Mouse (Mus musculus) limb, embryonic 11.5 days (tissue): ENCODE data around the gene Ntrk1. TPM values are rescaled to one million over a fixed set of nuclear protein-coding genes. Genes with fewer than 3 reads are reported as not detected.

Experiments
- ATAC-seq: fragments of 200-750 bp; cut with Nextera tagmentation; 2 replicates; pipeline ENCODE4 v1.8.0; 2017; ENCODE audit warnings: low read depth; ENCODE audit not compliant: insufficient number of reproducible peaks, low FRiP score, low TSS enrichment
- DNase-seq: peaks from one replicate; pipeline ENCODE4 v3.0.0-alpha.2; 2015; ENCODE audit warnings: low spot score
- H3K27ac ChIP-seq: fragments of 300-500 bp; sonication (generic); replicated peaks from 2 replicates; pipeline ENCODE4 v1.5.1; 2014; ENCODE audit warnings: low read depth, mild to moderate bottlenecking, low read length
- H3K27me3 ChIP-seq: fragments of 300-500 bp; sonication (generic); 2 replicates; pipeline ENCODE4 v1.6.1; 2014; ENCODE audit warnings: mild to moderate bottlenecking, low read length, mixed read lengths; ENCODE audit not compliant: control insufficient read depth, insufficient read depth
- H3K36me3 ChIP-seq: fragments of 300-500 bp; sonication (generic); 2 replicates; pipeline ENCODE4 v1.6.1; 2014; ENCODE audit warnings: mild to moderate bottlenecking, low read length, moderate library complexity, mixed read lengths; ENCODE audit not compliant: control insufficient read depth, insufficient read depth
- H3K4me1 ChIP-seq: fragments of 300-500 bp; sonication (generic); 2 replicates; pipeline ENCODE4 v1.6.1; 2014; ENCODE audit warnings: low read length, mixed read lengths; ENCODE audit not compliant: control insufficient read depth, insufficient read depth
- H3K4me2 ChIP-seq: fragments of 300-500 bp; sonication (generic); 2 replicates; pipeline ENCODE4 v1.6.1; 2014; ENCODE audit warnings: low read depth, mild to moderate bottlenecking, moderate library complexity; ENCODE audit not compliant: severe bottlenecking
- H3K4me3 ChIP-seq: fragments of 300-500 bp; sonication (generic); 2 replicates; pipeline ENCODE4 v1.5.1; 2014; ENCODE audit warnings: low read depth, low read length
- H3K9ac ChIP-seq: fragments of 300-500 bp; sonication (generic); 2 replicates; pipeline ENCODE4 v1.6.1; 2014; ENCODE audit warnings: mild to moderate bottlenecking, low read length
- H3K9me3 ChIP-seq: fragments of 300-500 bp; sonication (generic); 2 replicates; pipeline ENCODE4 v1.6.1; 2016; ENCODE audit warnings: low read length; ENCODE audit not compliant: control insufficient read depth
- WGBS: fragments of 180-500 bp; shearing (Covaris S2); extraction: QIAGEN DNeasy Blood & Tissue Kit; methylation state at CpG from one replicate; pipeline ENCODE4 v1.1.7; 2014; 5-methylcytosine and 5-hydroxymethylcytosine counted together
- polyA plus RNA-seq: library from polyadenylated mRNA; unstranded; fragments of >200 nt; fragmentation: Nextera tagmentation; extraction: Ambion mirVana; gene quantifications from 2 replicates; pipeline ENCODE4 v1.2.1, GENCODE M21; 2014

Ntrk1 gene
- polyA plus RNA-seq, 1 experiment from 2014 or later: 0.21 TPM

DNA sequence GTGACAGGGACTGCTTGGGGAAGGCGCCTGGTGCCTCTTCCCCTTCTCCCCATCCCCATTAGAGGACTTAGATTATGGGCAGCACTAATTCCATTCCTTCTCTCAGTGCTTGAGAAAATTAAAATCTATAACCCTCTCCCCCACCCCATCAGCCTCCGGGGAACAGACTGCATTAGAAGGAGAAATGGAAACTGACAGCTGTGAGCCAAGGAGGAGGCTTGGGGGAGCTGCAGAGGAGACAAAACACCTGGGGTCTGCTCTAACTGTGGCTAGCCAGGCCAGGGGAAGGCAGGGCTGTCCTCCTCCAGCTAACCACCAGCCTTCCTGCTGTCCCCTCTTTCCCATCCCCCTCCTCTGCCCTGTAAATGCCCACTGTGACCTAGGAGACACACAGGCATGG, 15.9 kb downstream of the Ntrk1 start:
- no peaks in the 10 kb centered on the region for H3K36me3 ChIP-seq
- no peaks in the 10 kb centered on the region for H3K9me3 ChIP-seq
- H3K9ac ChIP-seq: no peak overlapping the region
- H3K4me1 ChIP-seq: no peaks in the 10 kb centered on the region
- no peak for DNase-seq
- WGBS: 68% methylated on average over 2 of the region's 2 CpGs
- no peak overlapping the region for H3K4me2 ChIP-seq
- no peak overlapping the region for H3K27ac ChIP-seq
- no peak overlapping the region for H3K4me3 ChIP-seq
- H3K27me3 ChIP-seq: peaks cover 19% of the 10 kb centered on the region
- ATAC-seq: no peak

DNA sequence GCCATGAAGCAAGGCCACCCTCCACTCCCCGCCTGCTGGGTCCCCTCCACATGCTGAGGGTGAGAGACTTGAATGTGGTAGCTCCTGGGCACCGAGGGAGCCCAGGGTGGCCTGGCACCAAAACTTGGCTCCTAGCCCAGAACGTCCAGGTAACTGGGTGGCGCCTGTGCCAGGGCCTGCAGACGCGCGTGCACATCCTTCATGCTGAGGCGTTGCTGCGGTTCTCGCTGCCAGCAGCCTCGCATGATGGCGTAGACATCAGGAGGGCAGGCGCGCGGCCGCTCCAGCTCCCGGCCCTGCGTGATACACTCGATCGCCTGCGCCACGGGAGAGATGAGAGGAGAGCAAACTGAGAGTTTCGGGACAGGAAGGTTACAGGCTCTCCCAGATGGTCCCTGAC, 16.7 kb downstream of the Ntrk1 start:
- 66% methylated on average over 23 of the region's 23 CpGs for WGBS
- no peak overlapping the region for H3K4me2 ChIP-seq
- ATAC-seq (no peak), DNase-seq (no peak)
- H3K27ac ChIP-seq: no peak overlapping the region
- H3K9ac ChIP-seq: no peak overlapping the region
- H3K27me3 ChIP-seq: peaks cover 19% of the 10 kb centered on the region
- H3K36me3 ChIP-seq: no peaks in the 10 kb centered on the region
- no peaks in the 10 kb centered on the region for H3K9me3 ChIP-seq
- no peak overlapping the region for H3K4me3 ChIP-seq
- H3K4me1 ChIP-seq: no peaks in the 10 kb centered on the region; the same call in 1 of the 2 replicates

DNA sequence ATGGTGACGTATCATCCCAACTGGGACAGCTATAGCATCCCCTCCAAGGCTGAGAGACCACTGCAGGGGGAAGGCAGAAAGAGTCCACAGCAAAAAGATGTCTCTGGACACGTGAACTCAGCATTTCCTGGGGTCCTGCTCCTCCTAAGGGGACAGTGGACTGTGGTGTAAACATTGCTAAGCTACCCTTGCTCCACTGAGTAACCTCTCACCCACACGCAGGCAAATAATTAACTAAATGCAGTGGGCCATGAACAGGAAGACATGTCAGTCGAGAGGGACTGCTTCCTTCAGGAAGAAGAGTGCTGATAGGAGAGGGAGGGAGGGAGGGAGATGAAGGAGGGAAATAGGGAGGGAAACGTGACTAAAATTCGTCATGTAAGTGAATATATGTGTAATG, 23.9 kb downstream of the Ntrk1 start:
- WGBS: 55% methylated on average over 6 of the region's 6 CpGs
- no peaks in the 10 kb centered on the region for H3K27me3 ChIP-seq
- H3K4me1 ChIP-seq: peaks cover 13% of the 10 kb centered on the region

DNA sequence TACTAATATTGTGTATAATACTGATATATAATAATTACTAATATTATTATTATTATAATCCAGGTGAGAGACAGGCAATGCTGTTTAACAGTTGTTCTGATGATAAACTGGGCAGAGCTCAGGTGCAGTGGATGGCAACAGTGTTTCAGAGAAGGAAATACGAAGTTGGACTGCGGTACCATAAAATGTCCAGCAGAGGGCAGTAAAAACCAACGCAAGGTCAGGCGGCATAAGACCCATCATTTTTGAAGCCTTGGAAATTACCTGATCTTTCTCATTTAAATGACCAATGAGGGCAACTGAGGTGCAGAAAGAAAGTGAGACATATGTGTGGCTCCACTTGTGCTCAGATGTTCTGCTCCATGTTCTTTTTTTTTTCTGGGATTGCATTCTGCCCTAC, 24.7 kb downstream of the Ntrk1 start:
- Histone ChIP-seq H3K36me3 (no peaks in the 10 kb centered on the region), H3K4me3 (no peak overlapping the region), H3K27ac (no peak overlapping the region), H3K27me3 (no peaks in the 10 kb centered on the region), H3K9me3 (no peaks in the 10 kb centered on the region), H3K4me1 (peaks cover 21% of the 10 kb centered on the region), H3K9ac (no peak overlapping the region), H3K4me2 (no peak overlapping the region)
- WGBS: 0% methylated on average over 4 of the region's 4 CpGs
- no peak for ATAC-seq
- peak; percentile 66 for DNase-seq

More for the DNA sequence above, 23.9 kb downstream of the Ntrk1 start:
- DNase-seq (no peak), ATAC-seq (no peak)
- Histone ChIP-seq H3K27ac (no peak overlapping the region), H3K4me3 (no peak overlapping the region), H3K4me2 (no peak overlapping the region), H3K9me3 (no peaks in the 10 kb centered on the region), H3K9ac (no peak overlapping the region), H3K36me3 (no peaks in the 10 kb centered on the region)

DNA sequence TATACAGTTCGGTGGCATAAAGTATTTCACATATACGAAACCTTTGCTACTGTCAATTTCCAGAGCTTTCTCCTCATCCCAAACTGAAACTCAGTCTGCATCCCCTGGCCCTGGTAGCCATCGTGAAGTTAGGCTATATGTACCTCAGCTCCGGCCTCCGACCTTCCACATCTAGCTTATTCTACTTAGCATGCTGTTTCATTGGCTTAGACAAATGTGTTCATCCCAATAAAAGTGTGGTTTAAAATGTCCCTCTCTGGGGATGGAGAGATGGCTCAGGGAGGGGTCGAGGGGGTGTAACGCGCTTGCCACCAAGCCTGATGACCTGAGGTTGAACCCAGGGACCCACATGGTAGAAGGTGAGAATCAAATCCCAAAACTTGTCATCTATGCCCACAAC, 25.5 kb downstream of the Ntrk1 start:
- H3K27me3 ChIP-seq: no peaks in the 10 kb centered on the region

DNA sequence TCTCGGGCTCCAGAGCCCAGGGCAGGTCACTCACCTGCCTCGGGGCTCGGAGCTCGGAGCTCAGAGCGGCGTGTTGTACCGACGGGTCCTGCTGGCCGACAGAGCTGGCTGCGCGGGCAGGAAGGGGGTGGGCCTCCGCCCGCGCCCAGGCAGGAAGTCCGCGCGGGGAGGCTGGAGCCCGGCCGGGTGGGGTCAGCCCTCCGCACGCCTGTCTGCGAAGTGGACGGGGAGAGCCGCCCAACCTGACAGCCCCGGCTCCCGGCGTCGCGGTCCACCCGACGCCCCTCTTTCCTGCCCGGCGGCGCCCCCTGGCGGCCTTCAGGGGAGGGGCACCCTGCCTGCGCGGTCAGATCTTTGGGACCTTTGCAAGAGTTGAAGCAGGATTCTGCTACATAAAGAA, 26.1 kb downstream of the Ntrk1 start:
- ATAC-seq: peak; percentile 72; the same call in 1 of the 2 replicates
- 1% methylated on average over 36 of the region's 37 CpGs for WGBS
- H3K27me3 ChIP-seq: no peaks in the 10 kb centered on the region

More for the DNA sequence above, 25.5 kb downstream of the Ntrk1 start:
- Histone ChIP-seq H3K9me3 (no peaks in the 10 kb centered on the region), H3K36me3 (no peaks in the 10 kb centered on the region), H3K4me1 (peaks cover 29% of the 10 kb centered on the region), H3K4me3 (no peak overlapping the region), H3K27ac (no peak overlapping the region), H3K4me2 (no peak overlapping the region), H3K9ac (no peak overlapping the region)
- WGBS: 74% methylated on average over 8 of the region's 8 CpGs
- DNase-seq (no peak), ATAC-seq (no peak)

DNA sequence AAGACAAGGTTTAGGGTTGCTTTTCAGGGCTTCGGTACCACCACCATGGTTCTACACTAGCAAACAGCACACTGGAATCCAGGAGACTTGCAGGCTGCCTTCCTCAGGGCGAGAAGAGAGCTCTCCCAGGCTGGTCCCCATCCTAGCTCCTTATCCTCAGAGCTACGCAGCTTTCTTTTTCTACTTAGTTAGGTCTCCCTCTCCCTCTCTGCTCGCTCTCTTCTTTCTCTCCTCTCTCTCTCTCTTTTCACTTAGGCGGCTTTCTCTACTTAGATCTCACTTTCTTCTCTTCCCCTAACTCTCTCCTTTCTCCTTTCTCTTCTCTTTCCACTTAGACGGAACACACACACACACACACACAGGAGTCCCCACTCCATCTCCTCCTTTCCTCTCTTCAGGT, 26.5 kb downstream of the Ntrk1 start:
- Histone ChIP-seq H3K27me3 (no peaks in the 10 kb centered on the region), H3K36me3 (no peaks in the 10 kb centered on the region), H3K4me1 (peaks cover 40% of the 10 kb centered on the region), H3K4me3 (peak overlapping the region; percentile 44), H3K4me2 (peak overlapping the region; percentile 49), H3K9ac (peak overlapping the region; percentile 50), H3K27ac (peak overlapping the region; percentile 2; the same call in 1 of the 2 replicates), H3K9me3 (no peaks in the 10 kb centered on the region)
- DNase-seq (no peak), ATAC-seq (no peak)
- 48% methylated on average over 6 of the region's 6 CpGs for WGBS

More for the DNA sequence above, 26.1 kb downstream of the Ntrk1 start:
- Histone ChIP-seq H3K9me3 (no peaks in the 10 kb centered on the region), H3K4me3 (peak overlapping the region; percentile 44), H3K9ac (peak overlapping the region; percentile 50), H3K4me2 (peak overlapping the region; percentile 49), H3K4me1 (peaks cover 36% of the 10 kb centered on the region), H3K27ac (peak overlapping the region; percentile 2; the same call in 1 of the 2 replicates), H3K36me3 (no peaks in the 10 kb centered on the region)
- DNase-seq: peak; percentile 90

DNA sequence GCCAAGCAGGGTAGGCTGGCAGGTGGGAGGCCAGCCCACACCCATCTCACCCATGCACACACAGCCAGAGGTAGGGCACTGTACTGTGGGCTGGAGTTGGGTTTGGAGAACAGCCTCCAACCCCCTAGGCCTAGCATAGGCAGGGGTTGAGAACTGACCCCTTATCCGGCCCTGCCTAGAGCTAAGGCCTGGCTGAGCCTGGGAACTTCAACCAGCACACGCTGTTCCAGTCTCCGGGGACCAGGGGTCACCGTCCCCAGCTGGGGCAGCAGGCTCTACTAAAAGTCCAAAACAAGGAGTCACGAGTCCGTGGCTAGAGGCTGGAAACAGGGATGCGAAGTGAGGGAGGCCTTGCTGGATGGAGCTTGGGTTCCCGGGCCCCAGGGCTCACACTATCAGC, 27.2 kb downstream of the Ntrk1 start:
- Histone ChIP-seq H3K4me3 (0 out of 2 replicates have a peak overlapping the region, but pooled peaks have one; percentile 44), H3K36me3 (no peaks in the 10 kb centered on the region), H3K4me2 (peak overlapping the region; percentile 49), H3K4me1 (peaks cover 46% of the 10 kb centered on the region), H3K9me3 (no peaks in the 10 kb centered on the region), H3K9ac (no peak overlapping the region), H3K27me3 (no peaks in the 10 kb centered on the region), H3K27ac (no peak overlapping the region; the same call in 1 of the 2 replicates)
- no peak for ATAC-seq
- DNase-seq: no peak
- 68% methylated on average over 8 of the region's 8 CpGs for WGBS

DNA sequence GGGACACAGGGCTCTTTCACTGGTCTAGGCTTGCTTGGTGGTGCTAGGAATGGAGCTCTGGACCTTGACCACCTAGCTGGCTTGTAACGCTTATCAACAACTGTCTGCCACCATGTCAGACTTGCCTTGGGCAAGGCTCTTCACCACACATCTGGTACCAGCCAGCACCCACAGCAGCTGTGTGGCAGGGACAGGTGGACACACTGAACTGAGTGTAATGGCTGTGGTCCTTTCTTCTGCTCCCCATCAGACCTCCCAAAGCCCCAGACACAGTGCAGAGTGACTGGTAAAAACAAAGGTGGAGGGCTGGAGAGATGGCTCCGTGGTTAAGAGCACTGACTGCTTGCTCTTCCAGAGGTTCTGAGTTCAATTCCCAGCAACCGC, 28.7 kb downstream of the Ntrk1 start:
- ATAC-seq (no peak), DNase-seq (no peak)
- no peaks in the 10 kb centered on the region for H3K27me3 ChIP-seq
- no peaks in the 10 kb centered on the region for H3K9me3 ChIP-seq
- no peak overlapping the region for H3K4me2 ChIP-seq
- no peak overlapping the region for H3K9ac ChIP-seq
- 0 out of 2 replicates have a peak overlapping the region, but pooled peaks have one; percentile 84 for H3K27ac ChIP-seq
- peaks cover 61% of the 10 kb centered on the region for H3K4me1 ChIP-seq
- no peaks in the 10 kb centered on the region for H3K36me3 ChIP-seq
- WGBS: 76% methylated on average over 3 of the region's 3 CpGs
- no peak overlapping the region for H3K4me3 ChIP-seq
